Mouse (Mus musculus) CD4-positive, CD25-positive, alpha-beta regulatory T cell, adult 2 months (primary cell): ENCODE data around the gene Trappc11.
"Not testable (repeated sequence)": the region's sequence is repeated elsewhere in the genome, so short reads cannot be mapped to it uniquely, and the experiment has no call there.

ENCODE experiments used
- DNase-seq: peaks from one replicate; pipeline ENCODE4 v3.0.0-alpha.2; 2012; ENCODE audit warnings: low read depth, low spot score

Gene Trappc11

DNA sequence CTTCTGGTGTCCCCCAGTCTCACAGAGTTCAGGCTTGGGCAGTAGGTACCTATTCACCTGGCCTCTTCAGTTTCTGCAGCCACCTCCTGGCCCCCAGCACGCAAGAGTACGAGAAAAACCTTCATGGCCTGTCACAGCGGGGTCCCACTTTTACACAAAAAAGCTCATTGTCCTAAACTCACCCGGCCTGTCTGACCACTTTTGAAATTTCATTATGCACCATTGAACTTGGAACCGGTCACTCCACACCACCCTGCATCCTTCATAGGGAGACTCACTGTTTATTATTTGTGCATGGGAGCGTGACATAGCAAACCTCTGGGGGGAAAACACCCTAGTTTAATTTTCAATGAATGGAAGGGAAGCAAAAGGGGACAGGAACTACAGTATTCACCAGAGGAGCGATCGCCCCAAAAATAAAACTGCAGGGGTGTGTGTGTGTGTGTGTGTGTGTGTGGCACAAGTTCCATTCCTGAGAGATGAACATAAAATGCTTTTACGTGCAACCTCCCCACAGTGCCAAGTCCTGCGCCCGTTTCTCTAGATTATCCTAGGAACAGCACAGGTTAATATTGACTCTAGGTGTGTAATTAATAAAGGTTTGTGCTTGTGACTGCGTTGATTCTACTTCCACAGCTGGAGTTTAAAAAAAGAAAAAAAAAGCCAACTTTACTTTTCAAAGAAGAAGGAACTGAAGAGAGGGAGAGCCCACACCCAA is 50.8 kb downstream of the Trappc11 start:
- DNase-seq = no peak

- DNase-seq = no peak
Measured at GRCm38 (mm10) chr8:47480039-47480438, 53.2 kb downstream of the Trappc11 start.

- no peak for DNase-seq
Measured at GRCm38 (mm10) chr8:47461650-47462049, 71.6 kb downstream of the Trappc11 start.

DNA sequence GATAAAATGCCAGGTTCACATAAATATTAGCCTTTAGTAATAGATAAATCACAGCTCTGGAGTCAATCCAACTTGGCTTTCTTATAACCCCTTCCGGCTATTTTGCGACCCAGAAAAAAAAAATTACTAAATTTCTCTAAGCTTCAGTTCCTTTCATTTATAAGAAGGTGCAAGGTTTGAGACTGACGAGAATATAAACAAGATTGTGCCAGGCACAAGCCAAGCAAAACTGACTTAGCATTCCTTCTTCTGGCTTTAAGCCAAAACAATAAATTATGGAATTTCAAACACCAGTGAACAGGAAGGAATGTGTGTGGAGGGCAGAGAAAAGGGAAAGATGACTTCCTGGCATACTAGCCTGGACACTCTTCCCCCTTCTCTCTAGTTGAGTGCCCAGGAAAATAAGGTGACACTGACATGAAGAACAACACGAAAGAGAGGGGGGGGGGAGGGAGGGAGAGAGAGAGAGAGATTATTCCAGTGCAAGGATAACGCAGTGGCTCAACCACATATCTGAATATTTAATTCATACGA is 74.0 kb downstream of the Trappc11 start:
- DNase-seq = no peak

GRCm38 (mm10) chr8:47458591-47458990 is 74.7 kb downstream of the Trappc11 start:
- no peak for DNase-seq

DNA sequence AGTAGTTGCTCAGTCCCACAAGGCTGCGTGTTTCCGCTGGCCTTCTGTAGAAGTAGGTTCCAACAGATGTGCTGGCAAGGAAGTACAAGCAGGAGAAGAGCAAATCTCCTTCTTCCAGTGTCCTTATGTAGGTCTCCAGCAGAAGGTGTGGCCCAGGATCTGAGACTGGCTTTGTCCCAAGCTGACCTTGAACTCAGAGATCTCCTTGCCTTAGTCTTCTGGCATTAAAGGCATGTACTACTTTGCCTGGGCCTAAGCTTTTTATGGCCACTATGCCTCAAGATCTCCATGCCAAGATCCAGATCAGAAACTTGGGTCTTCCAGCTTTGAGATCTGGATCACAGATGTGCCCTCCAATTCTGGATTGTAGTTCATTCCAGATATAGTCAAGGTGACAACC is 84.1 kb downstream of the Trappc11 start:
- DNase-seq = not testable (repeated sequence)

DNA sequence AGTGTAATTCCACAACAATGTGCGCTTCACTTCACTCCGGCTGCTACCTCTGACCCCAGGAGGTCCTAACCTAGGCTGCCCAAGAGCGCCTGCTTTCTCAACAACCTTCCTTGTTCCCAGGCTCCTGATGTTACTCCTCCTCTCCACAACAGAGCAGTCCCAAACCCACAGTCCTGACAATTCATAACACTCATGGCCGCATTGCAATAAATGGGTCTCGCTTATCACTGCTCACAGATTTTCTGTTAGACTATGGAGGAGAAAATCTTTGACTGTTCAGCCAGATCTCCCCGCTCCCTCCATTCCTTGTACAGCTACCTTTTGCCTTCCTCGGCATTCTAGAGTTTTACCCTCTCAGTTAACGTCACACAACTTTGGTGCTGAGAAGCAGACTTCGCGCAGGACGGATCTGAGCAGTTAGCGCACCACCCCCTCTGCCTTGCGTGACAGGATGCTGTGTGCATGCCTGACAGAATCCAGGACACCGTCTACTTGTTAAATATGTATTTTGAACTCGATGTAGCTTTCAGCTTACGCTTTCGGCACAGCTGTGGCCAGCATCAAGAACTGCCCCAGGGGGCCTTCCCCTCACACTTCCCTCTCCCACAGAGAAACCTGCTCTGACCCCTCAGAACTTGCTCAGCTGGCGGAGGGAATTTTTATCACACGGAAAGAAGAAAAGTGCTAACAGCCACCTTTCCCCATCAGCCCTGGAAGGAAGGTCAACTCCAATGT is 86.8 kb downstream of the Trappc11 start, which contains the start of gene Stox2:
Gene Stox2 (minus strand): TSS at position 51 of the 735 bp plus-strand sequence.
- no peak for DNase-seq
